Mouse (Mus musculus): ENCODE measurements at regions not wholly inside any gene's neighbourhood (a gene's known extent, or its start where the extent isn't known, plus 50 kb on each side); places are given as distances from the start of the nearest gene placed in this dataset.

GRCm38 (mm10) chr16:5380626-5381025 is 124.8 kb upstream of the Eef2kmt start:
- DNase-seq (ENCODE audit: low read depth), result no peak

GRCm38 (mm10) chr16:5377001-5377400 is 121.2 kb upstream of the Eef2kmt start:
- no peak for DNase-seq (ENCODE audit: low read depth)

GRCm38 (mm10) chr16:5374818-5375605 is 119.2 kb upstream of the Eef2kmt start:
- no peak for DNase-seq (ENCODE audit: low read depth)

DNA sequence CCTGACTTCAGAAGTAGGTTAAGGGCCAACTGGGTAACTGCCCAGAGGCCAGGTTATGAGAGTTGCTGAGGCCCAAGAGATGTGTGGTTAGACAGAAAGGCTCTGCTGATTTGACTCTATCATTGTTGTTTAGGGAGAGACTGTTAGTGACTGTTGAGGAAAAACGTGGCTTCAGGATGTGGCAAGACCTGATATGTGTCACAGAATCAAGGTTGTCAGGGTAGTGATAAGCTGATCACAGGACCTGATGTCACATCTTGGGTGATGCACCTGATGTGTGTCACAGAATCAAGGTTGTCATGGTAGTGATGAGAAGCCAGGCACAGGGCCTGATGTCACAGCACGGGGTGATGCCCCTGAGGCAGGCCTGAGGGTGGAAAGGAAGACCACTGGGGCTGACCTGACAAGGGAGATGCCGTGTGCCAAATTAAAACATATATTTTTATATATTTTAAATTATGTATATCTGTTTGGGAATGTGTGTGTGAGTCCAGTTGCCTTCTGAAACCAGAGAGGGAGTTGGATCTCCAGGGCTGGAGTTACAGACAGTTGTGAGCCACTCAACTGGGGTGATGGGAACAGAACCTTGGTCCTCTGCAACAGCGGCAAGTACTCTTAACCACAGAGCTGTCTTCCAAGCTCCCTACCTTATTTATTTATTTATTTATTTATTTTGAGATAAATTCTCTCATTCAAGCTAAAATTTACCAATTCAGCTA is 115.6 kb upstream of the Eef2kmt start:
- no peak for DNase-seq (ENCODE audit: low read depth)

DNA sequence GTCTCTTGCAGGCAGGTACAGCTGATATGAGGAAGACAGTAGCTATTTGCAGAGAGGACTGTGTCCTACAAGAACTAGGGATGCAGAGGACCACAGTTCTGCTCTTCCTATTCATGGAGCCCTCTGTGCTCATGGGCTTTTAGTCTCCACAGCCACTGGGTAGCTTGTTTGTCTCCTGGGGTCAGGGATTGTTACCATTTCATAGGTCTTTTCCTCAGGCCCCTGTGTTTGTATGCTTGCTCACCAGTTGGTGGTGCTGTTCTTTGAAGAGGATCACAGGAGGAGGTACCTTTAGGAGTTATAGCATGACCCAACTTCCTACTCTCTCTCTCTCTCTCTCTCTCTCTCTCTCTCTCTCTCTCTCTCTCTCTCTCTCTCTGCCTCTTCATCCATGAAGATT is 114.7 kb upstream of the Eef2kmt start:
- DNase-seq (ENCODE audit: low read depth), result no peak

GRCm38 (mm10) chr16:5368897-5369558 is 113.2 kb upstream of the Eef2kmt start:
- no peak for DNase-seq (ENCODE audit: low read depth)

DNA sequence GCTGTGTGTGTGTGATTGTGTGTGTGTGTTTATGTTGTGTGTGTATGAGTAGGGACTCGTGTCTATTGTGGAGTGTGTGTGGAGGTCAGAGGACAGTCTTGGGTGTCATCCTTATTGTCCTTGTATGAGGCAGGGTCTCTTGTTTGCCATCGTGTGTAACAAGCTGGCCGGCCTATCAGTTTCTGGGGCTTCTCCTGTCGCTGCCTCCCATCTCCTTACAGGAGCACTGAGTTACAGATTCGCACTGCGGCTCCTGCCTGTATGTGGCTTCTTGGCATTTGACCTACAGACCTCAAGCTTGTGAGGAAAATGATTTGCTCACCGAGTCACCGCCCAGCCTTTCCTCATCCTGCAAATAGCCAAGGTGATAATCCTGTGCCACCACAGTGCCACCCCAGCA is 112.6 kb upstream of the Eef2kmt start:
- DNase-seq (ENCODE audit: low read depth), result no peak

DNA sequence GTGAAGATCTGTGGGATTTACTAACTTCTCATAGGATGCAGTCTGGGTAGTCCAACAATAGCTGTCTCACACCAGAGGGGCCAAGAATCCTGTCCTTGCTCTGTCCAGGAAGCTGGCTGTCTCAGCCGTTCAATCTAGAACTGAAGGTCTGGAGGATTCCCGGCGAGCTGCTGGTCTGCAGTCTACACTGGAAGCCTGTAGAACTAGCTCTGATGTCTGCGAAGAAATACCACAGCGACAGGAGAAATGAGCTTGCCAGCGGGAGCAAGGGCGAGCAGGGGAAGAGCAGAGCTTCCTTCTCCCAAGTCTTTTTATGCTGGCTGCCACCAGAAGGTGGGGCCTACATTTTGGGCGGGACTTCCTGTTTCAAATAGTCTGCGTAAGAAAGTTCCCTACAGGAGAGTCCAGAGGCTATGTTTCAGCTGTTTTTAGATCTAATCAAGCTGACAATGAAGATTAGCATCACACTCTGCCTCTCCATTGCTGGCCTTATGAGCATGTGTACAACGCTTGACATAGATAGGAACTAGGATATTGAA is 111.9 kb upstream of the Eef2kmt start:
- DNase-seq (ENCODE audit: low read depth), result no peak

GRCm38 (mm10) chr16:5366021-5366420 is 110.2 kb upstream of the Eef2kmt start:
- no peak for DNase-seq (ENCODE audit: low read depth)

- no peak for DNase-seq (ENCODE audit: low read depth)
These were observed 107.3 kb upstream of the Eef2kmt start for GRCm38 (mm10) chr16:5363007-5363570.

DNA sequence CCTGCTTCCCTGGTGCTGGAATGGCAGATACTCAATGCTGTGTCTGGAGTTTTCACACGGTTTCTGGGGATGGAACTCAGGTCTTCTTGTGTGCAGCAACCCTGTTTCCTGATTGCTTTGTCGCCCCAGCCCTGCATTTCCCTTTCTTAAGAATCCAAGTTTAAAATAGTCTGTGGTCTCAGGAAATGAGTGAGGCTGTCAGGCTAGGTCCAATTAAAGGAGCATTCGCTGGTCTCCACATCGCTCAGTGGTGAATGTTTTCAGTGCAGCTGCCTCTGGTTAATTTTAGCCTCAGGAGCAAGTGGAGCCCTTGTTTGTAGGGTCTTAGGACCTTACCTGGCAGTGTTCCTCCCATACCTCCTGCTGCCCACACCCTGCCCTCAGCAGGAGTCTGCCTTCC is 103.4 kb upstream of the Eef2kmt start:
- DNase-seq (ENCODE audit: low read depth), result no peak

GRCm38 (mm10) chr16:5353881-5354280 is 98.1 kb upstream of the Eef2kmt start:
- DNase-seq (ENCODE audit: low read depth), result no peak

DNA sequence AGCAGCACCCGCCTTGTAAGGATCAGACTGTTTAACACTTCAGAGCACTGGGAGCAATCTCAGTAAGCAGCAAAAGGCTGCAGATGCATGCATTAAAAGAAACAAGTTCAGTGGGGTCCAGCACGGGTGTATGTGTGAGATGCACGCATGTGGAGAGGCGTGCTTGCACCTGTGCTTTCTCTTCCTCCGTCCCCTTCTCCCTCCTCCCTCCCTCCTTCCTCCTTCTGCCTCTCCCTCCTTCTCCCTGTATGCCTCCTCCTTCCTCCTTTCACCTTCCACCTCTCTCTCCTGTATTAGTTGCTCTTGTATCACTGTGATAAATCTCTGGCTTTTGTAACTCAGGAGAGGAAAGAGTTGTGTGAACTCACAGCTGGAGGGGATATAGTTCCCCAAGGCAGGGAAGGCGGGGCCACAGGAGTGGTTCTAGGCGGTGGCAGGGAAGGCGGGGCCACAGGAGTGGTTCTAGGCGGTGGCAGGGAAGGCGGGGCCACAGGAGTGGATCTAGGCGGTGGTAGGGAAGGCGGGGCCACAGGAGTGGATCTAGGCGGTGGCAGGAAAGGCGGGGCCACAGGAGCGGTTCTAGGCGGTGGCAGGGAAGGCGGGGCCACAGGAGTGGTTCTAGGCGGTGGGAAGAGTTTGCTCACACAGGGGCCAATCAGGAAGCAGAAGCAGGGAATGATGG is 96.2 kb upstream of the Eef2kmt start:
- no peak for DNase-seq (ENCODE audit: low read depth)

GRCm38 (mm10) chr16:5347151-5347550 is 91.4 kb upstream of the Eef2kmt start:
- no peak for DNase-seq (ENCODE audit: low read depth)

DNA sequence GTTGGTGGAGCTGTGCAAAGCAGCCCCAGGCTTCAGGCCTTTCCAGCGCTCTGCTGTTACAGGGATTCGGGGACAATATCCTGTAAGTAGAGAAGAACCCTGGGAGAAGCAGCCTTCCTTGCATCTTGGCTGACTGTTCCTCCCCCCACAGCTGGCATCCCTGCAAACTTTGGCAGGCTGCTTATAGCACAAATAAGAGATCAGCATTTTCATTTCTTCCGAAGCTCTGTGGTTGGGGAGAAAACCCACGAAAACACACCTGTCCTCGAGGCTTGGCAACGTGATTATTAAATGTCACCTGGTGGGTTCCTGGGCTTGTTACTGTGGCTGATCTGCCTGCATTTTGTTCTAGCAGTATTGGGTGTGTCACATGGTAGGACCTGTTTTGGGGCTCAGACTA is 86.5 kb upstream of the Eef2kmt start:
- no peak for DNase-seq (ENCODE audit: low read depth)

DNA sequence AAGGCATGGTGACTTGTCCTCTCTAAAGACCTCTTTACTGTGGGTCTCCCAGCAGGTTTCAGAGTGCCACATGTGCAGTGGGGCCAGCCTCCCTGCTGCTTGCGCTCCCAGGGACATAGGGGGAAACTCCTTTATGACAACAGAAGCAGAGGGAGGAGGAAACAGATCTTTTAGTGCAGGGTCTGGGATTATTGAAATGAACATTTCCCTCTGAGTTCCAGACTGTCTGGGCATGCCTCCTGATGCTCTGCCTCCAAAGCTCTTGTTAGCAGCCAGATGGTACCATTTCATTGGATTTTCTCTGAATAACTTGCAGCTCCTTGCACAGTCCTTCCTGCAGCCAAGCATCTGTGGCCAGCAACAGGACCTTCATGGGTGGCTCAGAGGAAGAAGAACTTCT is 60.5 kb upstream of the Eef2kmt start:
- DNase-seq (ENCODE audit: low read depth), result no peak

DNA sequence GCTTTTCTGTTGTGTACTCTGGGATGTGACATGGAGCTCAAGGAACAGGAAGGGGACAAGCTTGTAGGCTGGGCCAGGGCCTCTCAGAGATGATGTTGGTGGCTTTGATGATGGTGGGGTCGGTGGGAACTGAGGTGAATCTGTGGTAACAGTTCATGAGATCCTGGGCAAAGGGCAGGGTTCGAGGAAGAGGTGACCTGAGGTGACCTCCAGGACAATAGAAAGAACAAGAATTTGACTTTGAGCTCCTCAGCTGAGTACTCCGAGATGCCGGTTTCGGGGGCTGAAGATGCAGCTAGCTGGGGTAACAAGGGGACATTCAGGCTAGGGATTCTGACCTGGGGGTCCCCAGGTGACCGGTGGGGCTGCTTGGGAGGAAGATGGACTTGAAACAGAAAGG is 57.5 kb upstream of the Eef2kmt start:
- no peak for DNase-seq (ENCODE audit: low read depth)

- no peak for DNase-seq (ENCODE audit: low read depth)
These were observed 55.7 kb upstream of the Eef2kmt start for GRCm38 (mm10) chr16:5311456-5311855.

DNA sequence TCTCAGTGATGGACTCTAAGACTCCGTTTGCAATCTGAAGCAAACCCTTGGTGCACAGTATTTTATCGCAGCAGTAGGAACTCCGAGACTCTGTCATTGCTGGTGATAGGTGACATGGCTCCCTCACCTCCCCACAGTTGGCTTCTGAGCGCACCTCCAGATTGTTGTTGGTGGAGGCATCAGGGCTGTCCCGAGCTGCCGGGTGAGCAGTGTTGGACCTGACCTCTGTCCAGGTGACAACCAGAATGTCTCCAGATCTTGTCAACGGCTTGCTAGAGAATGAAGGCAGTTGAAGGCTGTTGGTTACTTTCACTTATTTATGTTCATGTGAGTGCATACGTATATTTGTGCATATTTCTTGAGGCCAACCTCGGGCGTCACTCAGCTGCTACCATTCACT is 55.0 kb upstream of the Eef2kmt start:
- no peak for DNase-seq (ENCODE audit: low read depth)

- DNase-seq (ENCODE audit: low read depth), result no peak
These were observed 52.0 kb upstream of the Eef2kmt start for GRCm38 (mm10) chr16:5307761-5308160.

- DNase-seq (ENCODE audit: low read depth), result no peak
These were observed 51.4 kb upstream of the Eef2kmt start for GRCm38 (mm10) chr16:5307249-5307605.
